Mouse (Mus musculus): Measurements from ENCODE around the gene Znhit3.

DNA sequence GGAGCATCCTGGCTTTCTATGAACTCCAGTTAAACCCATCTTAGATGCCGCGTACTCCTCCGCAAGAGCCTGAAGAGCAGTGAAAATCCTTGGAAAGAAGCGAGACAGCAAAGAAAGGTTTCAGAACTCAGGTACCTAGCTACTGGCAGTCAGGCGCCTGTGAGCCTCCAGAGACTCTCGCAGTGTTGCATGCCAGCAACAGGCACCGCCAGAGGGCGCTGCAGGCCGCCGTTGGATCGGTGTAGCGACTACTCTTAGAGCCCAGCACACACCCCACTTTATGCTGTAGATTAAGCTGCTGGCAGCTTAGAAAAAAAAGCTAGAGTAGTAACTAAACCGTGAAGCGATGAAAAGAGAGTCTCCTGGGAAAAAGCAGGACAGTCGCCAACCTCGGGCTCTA is 2.3 kb upstream of the Znhit3 start:
- TF ChIP-seq CTCF (IDR thresholded peaks at IDR 0.05; ENCODE audit: low read depth): peak; percentile 97
- TF ChIP-seq EP300 (optimal IDR thresholded peaks at IDR 0.05): no peak
